Mouse (Mus musculus) G1E (cell line): ENCODE measurements around the gene Gm29609. TPM values are rescaled to one million over a fixed set of nuclear protein-coding genes. Genes with fewer than 3 reads are reported as not detected.
A peak's percentile ranks its signal among the peaks of the same experiment; 100 is the strongest.

Experiments
- ATAC-seq: 2 replicates; pipeline ENCODE4 v1.8.0; 2016; ENCODE audit warnings: mild to moderate bottlenecking; ENCODE audit not compliant: insufficient number of reproducible peaks, poor library complexity, low FRiP score, severe bottlenecking; ENCODE audit errors: extremely low read depth
- DNase-seq: peaks from one replicate; pipeline ENCODE4 v3.0.0; 2012; ENCODE audit warnings: low spot score
- H3K27me3 ChIP-seq: 2 replicates; pipeline ENCODE4 v1.6.1; 2012; ENCODE audit warnings: mild to moderate bottlenecking, low read length, inconsistent platforms; ENCODE audit not compliant: insufficient read depth
- H3K36me3 ChIP-seq: replicated peaks from 2 replicates; pipeline ENCODE3; 2012; ENCODE audit warnings: mild to moderate bottlenecking, inconsistent platforms
- H3K4me1 ChIP-seq: 2 replicates; pipeline ENCODE4 v1.6.1; 2012; ENCODE audit warnings: low read depth, low read length, inconsistent platforms, mixed read lengths; ENCODE audit not compliant: insufficient read depth
- H3K4me3 ChIP-seq: 2 replicates; pipeline ENCODE4 v1.5.1; 2012; ENCODE audit warnings: low read depth, mild to moderate bottlenecking, inconsistent platforms, low read length, moderate library complexity, mixed read lengths
- H3K9me3 ChIP-seq: replicated peaks from 2 replicates; pipeline ENCODE4 v1.6.1; 2012; ENCODE audit warnings: inconsistent platforms
- CTCF ChIP-seq: IDR thresholded peaks from 2 replicates; pipeline ENCODE4 v1.5.1; 2012; ENCODE audit warnings: low read depth, low read length, inconsistent platforms, mixed read lengths
- GATA1 ChIP-seq: IDR thresholded peaks from 2 replicates; pipeline ENCODE4 v1.6.1; 2012; ENCODE audit warnings: borderline replicate concordance, low read length, inconsistent platforms, mixed read lengths
- GATA2 ChIP-seq: IDR thresholded peaks from 2 replicates; pipeline ENCODE4 v1.6.1; 2012; ENCODE audit warnings: low read depth, low read length, inconsistent platforms, borderline replicate concordance
- POLR2AphosphoS5 ChIP-seq: IDR thresholded peaks from 2 replicates; pipeline ENCODE4 v1.6.1; 2012; ENCODE audit warnings: low read depth, low read length, inconsistent platforms; ENCODE audit not compliant: insufficient replicate concordance
- TAL1 ChIP-seq: conservative IDR thresholded peaks from 2 replicates; pipeline ENCODE4 v1.6.1; 2012; ENCODE audit warnings: low read depth, low read length, inconsistent platforms, mixed read lengths
- polyA plus RNA-seq: library from polyadenylated mRNA; stranded (reverse); fragments of >175 nt; gene quantifications from 2 replicates; pipeline ENCODE4 v1.2.3, GENCODE M21; 2012
- total RNA-seq, 2 experiments: library from RNA; stranded (forward) in 1 of 2; stranded (reverse) in 1 of 2; fragments of 200-1000 nt in 1 of 2; fragments of >200 nt in 1 of 2; fragmentation: Nextera tagmentation in 1 of 2; gene quantifications; 2 replicates each; pipeline ENCODE4 v1.2.3; 2014 to 2017

Gene Gm29609
- total RNA-seq (2014; fragmentation: Nextera tagmentation), result 5.4 and 7.1 TPM in 2 replicates
- total RNA-seq (2017), result 2.8 and 4.4 TPM in 2 replicates
- polyA plus RNA-seq, result 4.3 and 7.2 TPM in 2 replicates

- TF ChIP-seq POLR2AphosphoS5 (no peak), TAL1 (no peak), GATA1 (no peak), GATA2 (no peak), CTCF (no peak)
- peak; percentile 76 for ATAC-seq
- H3K27me3 ChIP-seq, result no peaks in the 10 kb centered on the region
- peak within 1 kb of the TSS; percentile 75 for H3K4me3 ChIP-seq
- DNase-seq, result peak; percentile 80
- H3K4me1 ChIP-seq, result peaks cover 32% of the 10 kb centered on the region
- H3K36me3 ChIP-seq, result peaks cover 29% of the 10 kb centered on the region
- H3K9me3 ChIP-seq, result no peaks in the 10 kb centered on the region
Measured at GRCm38 (mm10) chr5:31179766-31180630, at the start of gene Gm29609, which contains the start of gene Gtf3c2. TSS of gene Gm29609 (minus strand) at chr5:31179911. TSS of gene Gtf3c2 (minus strand) at chr5:31180144.

- no peak overlapping the region for H3K4me3 ChIP-seq
- ATAC-seq (no peak), DNase-seq (no peak)
- H3K4me1 ChIP-seq, result peaks cover 9% of the 10 kb centered on the region; the same call in 1 of the 2 replicates
- no peaks in the 10 kb centered on the region for H3K36me3 ChIP-seq
- peaks cover 4% of the 10 kb centered on the region; the same call in 1 of the 2 replicates for H3K27me3 ChIP-seq
- no peaks in the 10 kb centered on the region for H3K9me3 ChIP-seq
- no peak for TF ChIP-seq TAL1
Measured at GRCm38 (mm10) chr5:31226641-31227040, 46.9 kb upstream of the Gm29609 start.

DNA sequence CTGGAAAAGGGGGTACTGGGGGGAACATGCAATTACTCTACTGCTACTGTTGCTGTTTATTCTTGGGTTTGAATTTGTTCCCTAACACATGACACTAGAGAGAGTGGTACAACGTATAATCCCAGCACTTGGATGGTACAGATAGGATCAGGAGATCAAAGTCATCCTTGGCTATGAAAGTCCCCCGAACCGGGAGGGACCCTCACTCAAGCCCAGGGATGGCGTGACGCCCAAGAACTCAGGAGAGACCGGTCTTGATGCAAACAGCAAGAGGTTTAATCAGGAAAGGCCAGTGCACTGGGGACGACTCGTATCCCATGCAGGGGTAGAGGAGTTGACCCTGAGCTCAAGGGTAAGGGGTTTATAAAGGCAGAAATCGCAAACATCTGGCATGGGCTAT lies 43.0 kb upstream of the Gm29609 start:
- no peak for TF ChIP-seq GATA2
- no peak for TF ChIP-seq CTCF
- TF ChIP-seq GATA1, result no peak
- TF ChIP-seq POLR2AphosphoS5, result no peak
- TF ChIP-seq TAL1, result no peak
- Histone ChIP-seq H3K36me3 (no peaks in the 10 kb centered on the region), H3K4me3 (no peak overlapping the region), H3K4me1 (peaks cover 16% of the 10 kb centered on the region), H3K27me3 (no peaks in the 10 kb centered on the region), H3K9me3 (no peaks in the 10 kb centered on the region)
- ATAC-seq (no peak), DNase-seq (no peak)

DNA sequence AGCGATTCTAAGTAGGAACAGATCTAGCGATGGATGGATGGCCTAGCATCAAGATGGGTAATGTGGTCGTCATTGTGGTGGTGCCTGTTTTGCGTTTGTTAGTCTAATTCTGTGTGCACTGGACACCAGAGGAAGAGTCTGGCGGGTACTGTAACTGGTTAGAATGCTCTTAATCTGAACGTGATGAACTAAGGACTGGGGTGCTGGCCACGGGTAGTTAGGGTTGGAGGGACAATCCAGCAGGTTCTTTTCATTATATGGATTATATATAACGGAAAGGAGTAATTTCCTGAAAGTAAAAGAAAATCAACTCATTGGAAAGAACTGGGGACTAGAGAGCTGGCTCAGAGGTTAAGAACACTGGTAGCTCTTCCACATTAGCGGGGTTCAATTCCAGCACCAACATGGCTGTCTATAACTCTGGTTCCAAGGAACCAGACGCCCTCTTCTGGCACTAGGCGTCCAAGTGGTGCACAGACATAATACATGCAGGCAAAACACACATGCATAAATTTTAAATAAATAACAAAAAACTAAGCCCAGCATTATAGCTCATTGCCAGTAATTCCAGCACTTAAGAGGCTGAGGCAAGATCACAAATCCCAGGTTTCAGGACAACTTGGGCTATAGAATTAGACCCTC lies 41.7 kb upstream of the Gm29609 start:
- Histone ChIP-seq H3K36me3 (peaks cover 4% of the 10 kb centered on the region), H3K4me1 (peaks cover 21% of the 10 kb centered on the region), H3K9me3 (no peaks in the 10 kb centered on the region), H3K4me3 (peak overlapping the region; percentile 99), H3K27me3 (no peaks in the 10 kb centered on the region)
- ATAC-seq (0 out of 2 replicates have a peak, but pooled peaks have one; percentile 47), DNase-seq (peak; percentile 51)
- TF ChIP-seq TAL1 (no peak), GATA2 (no peak), POLR2AphosphoS5 (no peak), GATA1 (no peak), CTCF (peak; percentile 4; the same call in 1 of the 2 replicates)

- no peaks in the 10 kb centered on the region for H3K9me3 ChIP-seq
- peaks cover 12% of the 10 kb centered on the region for H3K36me3 ChIP-seq
- no peaks in the 10 kb centered on the region for H3K27me3 ChIP-seq
- H3K4me1 ChIP-seq, result peaks cover 25% of the 10 kb centered on the region
- peak within 1 kb of the TSS; percentile 99 for H3K4me3 ChIP-seq
- peak; percentile 71 for ATAC-seq
- peak; percentile 90 for DNase-seq
- no peak for TF ChIP-seq CTCF
- TF ChIP-seq POLR2AphosphoS5, result 0 out of 2 replicates have a peak, but pooled peaks have one; percentile 69
- TF ChIP-seq GATA2, result no peak
- no peak for TF ChIP-seq GATA1
- no peak for TF ChIP-seq TAL1
Measured at GRCm38 (mm10) chr5:31220448-31221303, 41.0 kb upstream of the Gm29609 start, which contains the start of gene Ppm1g. TSS of gene Ppm1g (minus strand) at chr5:31220687.
